Mouse (Mus musculus): ENCODE data around the gene Mdm1. TPM values are rescaled to one million over a fixed set of nuclear protein-coding genes. Genes with fewer than 3 reads are reported as not detected.
A peak's percentile ranks its signal among the peaks of the same experiment; 100 is the strongest.

The Mdm1 gene
- polyA plus RNA-seq, 1 experiment from 2014 or later = 32.7 TPM

DNA sequence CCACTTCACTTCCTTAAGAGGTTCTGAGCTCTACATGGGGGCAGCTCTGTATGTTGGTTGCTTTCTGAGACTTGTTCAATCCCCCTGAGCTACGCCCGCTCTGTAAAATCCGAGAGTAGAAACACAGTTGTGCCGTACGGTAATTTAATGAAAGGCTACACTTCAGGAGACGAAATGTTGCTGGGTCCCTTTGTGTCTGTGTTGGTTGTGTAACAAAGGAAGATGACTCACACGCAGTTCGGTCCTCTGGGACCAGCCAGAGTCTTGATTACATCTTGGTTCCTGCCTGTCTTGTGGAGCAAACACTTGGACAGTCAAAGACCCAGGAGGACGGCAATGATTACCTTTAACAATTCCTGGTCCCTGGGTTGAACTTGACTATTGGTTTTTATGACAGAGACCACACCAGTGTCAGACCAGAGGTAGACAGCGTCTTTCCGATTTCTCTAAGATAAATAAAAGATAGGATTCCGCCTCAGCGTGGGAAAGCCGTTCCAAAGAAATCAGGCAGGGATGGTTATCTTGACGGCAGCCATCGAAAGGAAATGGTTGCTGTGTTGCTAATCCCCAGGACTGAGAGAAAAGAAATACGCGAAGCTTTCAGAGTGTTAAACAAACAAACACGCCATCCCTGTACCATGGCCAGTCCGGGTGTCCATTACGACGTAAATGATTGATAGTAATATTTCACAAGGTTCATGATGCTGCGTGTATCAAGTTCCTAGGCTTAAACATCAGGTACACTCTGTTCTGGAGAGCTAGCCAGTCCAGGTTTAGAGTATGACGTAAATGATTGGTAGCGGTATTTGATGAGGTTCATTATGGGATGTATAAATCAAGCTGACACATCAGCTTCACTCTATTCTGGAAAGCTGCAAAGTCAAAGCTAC, 20.3 kb upstream of the Mdm1 start:
- H3K4me3 ChIP-seq (replicated peaks; ENCODE audit: low read length) = no peak overlapping the region
- no peaks in the 10 kb centered on the region for H3K27me3 ChIP-seq (replicated peaks; ENCODE audit: control insufficient read depth, insufficient read depth, low read length)
- WGBS = 81% methylated on average over 25 of the region's 25 CpGs
- ATAC-seq = 0 out of 2 replicates have a peak, but pooled peaks have one; percentile 12
- 0 out of 2 replicates have a peak, but pooled peaks cover 3% of the 10 kb centered on the region for H3K4me1 ChIP-seq (replicated peaks; ENCODE audit: control insufficient read depth, insufficient read depth, low read length)
- no peak overlapping the region for H3K27ac ChIP-seq (ENCODE audit: low read length)
- no peaks in the 10 kb centered on the region for H3K9me3 ChIP-seq (ENCODE audit: control insufficient read depth, low read length)
- no peaks in the 10 kb centered on the region for H3K36me3 ChIP-seq (ENCODE audit: control insufficient read depth, insufficient read depth)
- no peak overlapping the region for H3K9ac ChIP-seq (replicated peaks; ENCODE audit: low read depth, low read length)
- H3K4me2 ChIP-seq (ENCODE audit: low read length) = no peak overlapping the region

DNA sequence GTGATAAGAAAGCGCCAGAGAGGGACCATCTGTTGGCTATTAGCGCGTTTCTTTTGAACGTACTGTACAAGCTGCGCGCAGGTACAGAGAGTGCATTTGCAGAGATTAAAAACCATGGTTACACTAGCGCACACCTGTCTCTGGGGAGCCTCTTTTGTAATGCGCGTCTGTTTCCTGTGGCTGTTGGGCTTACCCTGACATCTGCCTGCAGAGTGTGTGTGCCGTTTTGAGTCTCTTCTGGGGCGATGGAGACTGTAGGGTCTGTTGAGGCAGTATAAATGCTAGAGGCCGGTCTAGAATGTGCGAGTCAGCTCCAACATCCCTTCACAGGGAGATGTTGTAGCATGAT, 19.7 kb upstream of the Mdm1 start:
- 0 out of 2 replicates have a peak, but pooled peaks cover 3% of the 10 kb centered on the region for H3K4me1 ChIP-seq (replicated peaks; ENCODE audit: control insufficient read depth, insufficient read depth, low read length)
- no peak overlapping the region for H3K9ac ChIP-seq (replicated peaks; ENCODE audit: low read depth, low read length)
- ATAC-seq = peak; percentile 78
- H3K4me3 ChIP-seq (replicated peaks; ENCODE audit: low read length) = no peak overlapping the region
- WGBS = 48% methylated on average over 13 of the region's 13 CpGs
- no peaks in the 10 kb centered on the region for H3K9me3 ChIP-seq (ENCODE audit: control insufficient read depth, low read length)
- H3K36me3 ChIP-seq (ENCODE audit: control insufficient read depth, insufficient read depth) = no peaks in the 10 kb centered on the region
- H3K4me2 ChIP-seq (ENCODE audit: low read length) = 0 out of 2 replicates have a peak overlapping the region, but pooled peaks have one; percentile 11
- no peak overlapping the region for H3K27ac ChIP-seq (ENCODE audit: low read length)
- no peaks in the 10 kb centered on the region for H3K27me3 ChIP-seq (replicated peaks; ENCODE audit: control insufficient read depth, insufficient read depth, low read length)

DNA sequence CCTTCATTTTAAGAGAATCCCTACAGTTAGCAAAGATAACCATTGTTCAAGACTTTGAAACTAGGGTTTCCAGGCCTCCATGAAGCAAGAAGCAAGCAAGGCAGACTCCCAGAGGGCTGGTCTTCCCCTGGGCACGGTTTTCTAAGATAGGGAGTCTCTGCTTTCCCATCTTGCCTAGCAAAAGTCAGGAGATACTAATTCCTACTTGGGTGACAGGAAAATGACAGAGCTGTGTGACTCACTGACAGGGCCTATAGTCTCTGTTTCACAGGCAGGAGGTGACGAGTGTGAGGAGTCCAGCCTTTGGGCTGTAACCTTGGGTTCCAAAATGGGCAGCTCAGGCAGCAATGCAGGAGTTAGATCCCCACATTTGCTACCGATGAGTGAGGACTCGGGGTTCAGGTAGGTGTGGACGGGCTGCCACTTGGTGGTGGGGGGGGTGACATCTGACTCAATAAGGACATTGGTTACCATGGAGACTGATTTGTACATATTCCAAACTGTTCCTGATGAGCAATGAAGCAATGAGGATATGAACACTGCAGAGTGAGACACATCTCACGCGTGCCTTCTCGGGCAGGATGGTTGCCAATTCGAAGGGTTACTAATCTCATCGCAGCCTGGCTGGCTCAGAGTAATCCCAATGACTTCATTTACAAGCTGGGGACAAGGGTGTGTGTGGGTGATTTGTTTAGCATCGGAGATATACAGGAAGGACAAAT, 19.0 kb upstream of the Mdm1 start:
- H3K9ac ChIP-seq (replicated peaks; ENCODE audit: low read depth, low read length) = no peak overlapping the region
- no peak overlapping the region for H3K4me2 ChIP-seq (ENCODE audit: low read length)
- no peak overlapping the region for H3K4me3 ChIP-seq (replicated peaks; ENCODE audit: low read length)
- 0 out of 2 replicates have a peak, but pooled peaks have one; percentile 33 for ATAC-seq
- no peaks in the 10 kb centered on the region for H3K36me3 ChIP-seq (ENCODE audit: control insufficient read depth, insufficient read depth)
- 80% methylated on average over 11 of the region's 11 CpGs for WGBS
- no peaks in the 10 kb centered on the region for H3K27me3 ChIP-seq (replicated peaks; ENCODE audit: control insufficient read depth, insufficient read depth, low read length)
- 0 out of 2 replicates have a peak, but pooled peaks cover 3% of the 10 kb centered on the region for H3K4me1 ChIP-seq (replicated peaks; ENCODE audit: control insufficient read depth, insufficient read depth, low read length)
- no peaks in the 10 kb centered on the region for H3K9me3 ChIP-seq (ENCODE audit: control insufficient read depth, low read length)
- H3K27ac ChIP-seq (ENCODE audit: low read length) = no peak overlapping the region

DNA sequence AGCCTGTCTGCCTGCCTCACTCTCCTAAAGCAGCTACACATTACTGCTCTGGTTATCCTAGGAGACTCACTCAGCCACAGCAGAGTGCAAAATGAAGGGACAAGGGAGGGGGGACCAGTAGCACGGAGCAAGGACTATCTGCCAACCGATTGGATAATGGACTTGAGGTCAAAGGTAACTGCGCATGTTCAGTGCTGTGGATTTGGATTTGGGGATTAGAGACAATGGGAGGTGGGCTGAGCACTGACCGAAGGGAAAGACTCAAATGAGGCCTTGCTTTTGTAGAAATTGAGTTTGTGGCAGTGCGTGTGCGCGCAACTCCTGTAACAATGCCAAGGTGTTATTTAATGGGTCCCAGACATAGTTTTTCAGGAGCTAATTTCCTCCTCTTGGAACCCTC, 16.4 kb upstream of the Mdm1 start:
- WGBS = 94% methylated on average over 7 of the region's 7 CpGs

DNA sequence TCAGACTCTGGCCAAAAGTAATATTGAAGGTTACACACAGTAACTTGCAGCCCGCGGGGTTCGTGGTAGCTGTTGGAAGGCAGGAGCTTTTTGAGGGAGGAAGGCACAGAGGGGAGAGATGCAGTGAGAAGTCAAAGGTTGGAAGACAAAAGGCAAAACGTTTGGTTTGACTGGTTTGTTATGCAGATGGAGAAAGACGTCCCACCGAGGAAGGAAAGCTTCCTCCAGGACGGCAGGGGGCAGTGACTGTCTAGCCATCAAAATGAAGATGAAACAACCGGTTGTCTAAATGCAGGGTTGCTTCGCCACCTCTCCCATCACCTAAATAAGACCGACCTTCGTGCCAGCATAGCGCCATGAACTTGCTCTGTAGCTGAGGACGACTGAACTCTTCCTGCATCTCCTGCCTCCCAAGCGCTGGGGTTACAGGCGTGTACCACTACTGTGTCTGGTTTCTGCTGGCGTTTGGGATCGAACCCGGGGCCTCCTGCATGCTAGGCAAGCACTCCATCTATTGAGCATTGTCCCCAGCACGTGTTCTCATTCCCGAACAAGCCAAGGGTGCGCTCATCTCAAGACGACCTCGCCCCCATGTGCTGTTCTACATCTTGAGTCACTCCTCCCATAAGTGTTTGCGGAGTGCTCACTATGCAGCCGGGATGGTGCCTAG, 15.7 kb upstream of the Mdm1 start:
- H3K4me3 ChIP-seq (replicated peaks; ENCODE audit: low read length) = no peak overlapping the region
- H3K4me2 ChIP-seq (ENCODE audit: low read length) = no peak overlapping the region
- 0 out of 2 replicates have a peak, but pooled peaks cover 3% of the 10 kb centered on the region for H3K4me1 ChIP-seq (replicated peaks; ENCODE audit: control insufficient read depth, insufficient read depth, low read length)
- H3K36me3 ChIP-seq (ENCODE audit: control insufficient read depth, insufficient read depth) = no peaks in the 10 kb centered on the region
- no peak overlapping the region for H3K27ac ChIP-seq (ENCODE audit: low read length)
- H3K27me3 ChIP-seq (replicated peaks; ENCODE audit: control insufficient read depth, insufficient read depth, low read length) = peaks cover 3% of the 10 kb centered on the region; the same call in 1 of the 2 replicates
- no peak overlapping the region for H3K9ac ChIP-seq (replicated peaks; ENCODE audit: low read depth, low read length)
- 78% methylated on average over 25 of the region's 25 CpGs for WGBS
- ATAC-seq = no peak
- no peaks in the 10 kb centered on the region for H3K9me3 ChIP-seq (ENCODE audit: control insufficient read depth, low read length)

More for the DNA sequence above, 16.4 kb upstream of the Mdm1 start:
- Histone ChIP-seq H3K27me3 (replicated peaks; ENCODE audit: control insufficient read depth, insufficient read depth, low read length) (peaks cover 3% of the 10 kb centered on the region; the same call in 1 of the 2 replicates), H3K9ac (replicated peaks; ENCODE audit: low read depth, low read length) (no peak overlapping the region), H3K9me3 (ENCODE audit: control insufficient read depth, low read length) (no peaks in the 10 kb centered on the region), H3K27ac (ENCODE audit: low read length) (no peak overlapping the region), H3K4me3 (replicated peaks; ENCODE audit: low read length) (no peak overlapping the region), H3K36me3 (ENCODE audit: control insufficient read depth, insufficient read depth) (no peaks in the 10 kb centered on the region), H3K4me2 (ENCODE audit: low read length) (no peak overlapping the region), H3K4me1 (replicated peaks; ENCODE audit: control insufficient read depth, insufficient read depth, low read length) (0 out of 2 replicates have a peak, but pooled peaks cover 3% of the 10 kb centered on the region)
- no peak for ATAC-seq

DNA sequence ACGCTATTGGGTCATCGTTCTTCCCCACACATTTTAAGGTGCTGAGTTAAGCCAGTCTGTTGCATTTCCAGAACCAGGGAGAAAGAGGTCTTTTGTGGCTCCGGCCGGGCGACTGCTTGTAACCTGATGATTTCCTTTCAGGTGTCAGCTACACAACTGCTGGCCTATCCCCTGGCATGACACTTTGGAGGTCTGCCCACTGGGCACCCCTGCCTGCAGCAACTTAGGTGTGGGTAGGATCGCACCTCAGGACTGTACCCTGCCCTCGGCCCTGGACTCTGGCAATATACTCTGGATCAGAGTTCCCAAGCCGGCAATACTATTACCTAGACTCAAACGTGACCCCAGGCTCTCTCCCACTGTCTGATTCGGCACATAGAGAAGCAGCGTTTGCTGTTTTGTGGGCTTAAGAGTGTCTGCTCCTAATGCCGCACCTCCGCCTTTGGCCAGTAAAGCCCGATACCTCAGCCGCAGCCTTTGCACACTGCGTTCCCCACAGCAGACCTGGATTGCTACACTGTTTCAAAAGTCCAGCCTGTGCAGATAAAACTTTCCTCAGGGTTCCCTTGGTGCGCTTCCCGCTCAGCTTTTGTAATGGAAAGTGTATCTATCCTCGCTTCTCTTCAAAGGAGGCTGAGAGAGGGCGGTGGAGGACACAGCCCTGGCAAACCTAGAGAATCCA, 12.5 kb upstream of the Mdm1 start:
- Histone ChIP-seq H3K36me3 (ENCODE audit: control insufficient read depth, insufficient read depth) (no peaks in the 10 kb centered on the region), H3K9ac (replicated peaks; ENCODE audit: low read depth, low read length) (no peak overlapping the region), H3K4me3 (replicated peaks; ENCODE audit: low read length) (no peak overlapping the region), H3K9me3 (ENCODE audit: control insufficient read depth, low read length) (no peaks in the 10 kb centered on the region), H3K27ac (ENCODE audit: low read length) (no peak overlapping the region), H3K4me1 (replicated peaks; ENCODE audit: control insufficient read depth, insufficient read depth, low read length) (no peaks in the 10 kb centered on the region), H3K4me2 (ENCODE audit: low read length) (no peak overlapping the region), H3K27me3 (replicated peaks; ENCODE audit: control insufficient read depth, insufficient read depth, low read length) (peaks cover 3% of the 10 kb centered on the region; the same call in 1 of the 2 replicates)
- ATAC-seq = no peak
- WGBS = 47% methylated on average over 20 of the region's 20 CpGs

DNA sequence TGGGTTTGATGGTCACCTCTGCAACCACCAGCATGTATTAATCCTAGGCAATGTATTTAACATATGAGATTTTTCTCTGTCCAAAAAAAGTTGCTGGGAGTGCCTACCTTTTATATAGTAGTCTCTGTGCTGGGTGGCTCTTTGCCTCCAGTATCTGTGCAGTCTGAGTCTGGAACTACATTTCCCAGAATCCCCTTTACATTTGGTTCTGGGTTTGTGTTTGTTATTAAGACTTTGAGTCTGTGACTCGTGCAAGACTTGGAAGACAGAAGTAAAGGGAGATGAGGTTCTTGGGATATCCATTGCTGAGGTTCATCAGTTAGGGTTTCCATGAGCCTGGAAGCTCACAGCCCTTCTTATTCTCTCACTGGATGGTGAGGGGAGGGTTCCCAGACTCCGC, 11.6 kb upstream of the Mdm1 start:
- ATAC-seq = no peak
- Histone ChIP-seq H3K27me3 (replicated peaks; ENCODE audit: control insufficient read depth, insufficient read depth, low read length) (peaks cover 3% of the 10 kb centered on the region; the same call in 1 of the 2 replicates), H3K9me3 (ENCODE audit: control insufficient read depth, low read length) (no peaks in the 10 kb centered on the region), H3K4me3 (replicated peaks; ENCODE audit: low read length) (no peak overlapping the region), H3K9ac (replicated peaks; ENCODE audit: low read depth, low read length) (no peak overlapping the region), H3K4me2 (ENCODE audit: low read length) (no peak overlapping the region), H3K36me3 (ENCODE audit: control insufficient read depth, insufficient read depth) (no peaks in the 10 kb centered on the region), H3K4me1 (replicated peaks; ENCODE audit: control insufficient read depth, insufficient read depth, low read length) (no peaks in the 10 kb centered on the region), H3K27ac (ENCODE audit: low read length) (no peak overlapping the region)
- WGBS = 60% methylated on average over 2 of the region's 2 CpGs

DNA sequence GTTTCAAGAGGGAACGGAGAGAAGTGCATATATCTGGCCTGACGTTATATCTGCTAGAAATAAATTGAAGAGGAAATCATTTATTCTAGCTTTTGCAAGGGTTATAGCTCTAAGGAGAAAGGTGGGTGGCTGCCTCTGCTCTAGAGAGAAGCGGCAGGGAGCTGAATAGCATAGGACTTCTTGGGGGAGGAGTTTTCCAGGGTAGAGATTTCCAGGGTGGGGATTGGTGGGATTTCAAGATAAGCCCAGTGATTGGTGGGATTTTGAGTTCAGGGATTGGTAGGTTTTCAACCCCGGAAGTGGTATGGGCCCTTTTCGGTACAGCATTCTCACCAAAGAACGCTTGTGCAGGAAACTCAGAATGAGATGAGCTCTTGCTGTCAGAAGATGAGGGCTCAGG, 8.6 kb upstream of the Mdm1 start:
- no peaks in the 10 kb centered on the region for H3K4me1 ChIP-seq (replicated peaks; ENCODE audit: control insufficient read depth, insufficient read depth, low read length)
- H3K27me3 ChIP-seq (replicated peaks; ENCODE audit: control insufficient read depth, insufficient read depth, low read length) = peaks cover 3% of the 10 kb centered on the region; the same call in 1 of the 2 replicates
- H3K4me2 ChIP-seq (ENCODE audit: low read length) = peak overlapping the region; percentile 26
- no peaks in the 10 kb centered on the region for H3K9me3 ChIP-seq (ENCODE audit: control insufficient read depth, low read length)
- no peak overlapping the region for H3K9ac ChIP-seq (replicated peaks; ENCODE audit: low read depth, low read length)
- H3K27ac ChIP-seq (ENCODE audit: low read length) = no peak overlapping the region
- 64% methylated on average over 6 of the region's 6 CpGs for WGBS
- peak; percentile 71 for ATAC-seq
- peak overlapping the region; percentile 15 for H3K4me3 ChIP-seq (replicated peaks; ENCODE audit: low read length)
- H3K36me3 ChIP-seq (ENCODE audit: control insufficient read depth, insufficient read depth) = no peaks in the 10 kb centered on the region
